Mouse (Mus musculus): ENCODE measurements around the gene Ddx49.

Gene Ddx49

GRCm38 (mm10) chr8:70317872-70318271 is 15.6 kb upstream of the Ddx49 start:
- DNase-seq (ENCODE audit: inconsistent age in 2 of 2, low spot score in 1 of 2), result no peak

- peak; percentile 50 to 70 for DNase-seq (ENCODE audit: inconsistent age in 2 of 2, low spot score in 1 of 2)
These were observed 14.5 kb upstream of the Ddx49 start for GRCm38 (mm10) chr8:70316511-70317504.

DNA sequence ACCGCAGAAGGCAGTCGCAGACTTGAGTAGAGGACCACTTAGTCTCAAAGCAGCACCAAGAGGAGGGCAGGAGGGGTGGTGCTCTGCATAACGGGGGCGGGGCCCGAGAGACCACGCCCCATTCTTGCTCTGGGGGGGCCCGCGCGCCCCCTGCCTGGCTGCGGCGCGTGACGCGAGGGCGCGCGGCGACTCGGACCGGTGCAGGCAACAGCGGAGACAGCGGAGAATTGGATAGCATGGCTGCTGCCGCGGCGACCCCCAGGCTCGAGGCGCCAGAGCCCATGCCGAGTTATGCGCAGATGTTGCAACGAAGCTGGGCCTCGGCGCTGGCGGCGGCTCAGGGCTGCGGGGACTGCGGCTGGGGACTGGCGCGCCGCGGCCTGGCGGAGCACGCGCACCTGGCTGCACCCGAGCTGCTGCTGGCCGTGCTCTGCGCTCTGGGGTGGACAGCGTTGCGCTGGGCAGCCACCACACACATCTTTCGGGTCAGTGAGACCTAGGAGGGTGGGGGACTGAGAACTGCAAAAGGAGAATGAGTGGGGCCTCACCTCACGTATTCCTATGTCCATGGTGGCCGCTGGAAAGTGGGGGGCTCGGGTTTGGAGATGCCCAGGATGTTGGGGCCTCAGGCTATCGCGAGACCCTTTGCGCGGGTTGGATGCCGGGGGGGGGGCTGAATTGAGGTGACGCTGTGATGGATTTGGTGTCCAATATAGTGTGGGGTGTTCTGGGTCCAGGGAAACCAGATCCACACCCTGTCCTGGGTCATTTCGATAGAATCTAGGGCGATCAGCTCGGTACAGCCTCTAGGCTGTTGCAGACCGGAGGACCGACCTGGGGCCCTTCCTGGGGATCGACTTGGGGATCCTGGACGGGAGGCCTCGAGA is 13.6 kb upstream of the Ddx49 start, which contains the start of gene Cers1:
Gene Cers1, plus strand, starts transcription at position 152 of the 887 bp plus-strand sequence.
- DNase-seq (ENCODE audit: inconsistent age in 2 of 2, low spot score in 1 of 2), result peak; percentile 74 to 88

- peak in 1 of 2 experiments; percentile 67 for DNase-seq (ENCODE audit: inconsistent age in 2 of 2, low spot score in 1 of 2)
These were observed 11.1 kb upstream of the Ddx49 start for GRCm38 (mm10) chr8:70313399-70313798.

DNA sequence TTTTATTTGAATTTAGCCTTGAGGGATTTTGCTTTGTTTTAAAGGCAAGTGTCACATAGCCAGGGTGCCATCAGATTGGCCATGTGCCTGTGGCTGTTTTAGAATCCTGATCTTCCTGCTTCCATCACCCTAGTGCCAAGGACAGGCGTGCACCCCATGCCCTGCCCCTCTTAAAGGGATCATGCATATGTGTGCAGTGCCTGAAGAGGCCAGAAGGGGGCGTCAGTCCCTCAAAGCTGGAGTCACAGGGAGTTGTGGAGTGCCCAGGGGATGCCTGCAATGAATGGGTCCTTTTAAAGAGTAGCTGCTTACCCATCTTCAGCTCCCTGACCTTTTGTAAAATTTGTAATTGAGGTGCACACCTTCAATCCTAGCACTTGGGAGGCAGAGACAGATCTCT is 7.0 kb upstream of the Ddx49 start:
- peak in 1 of 2 experiments; percentile 69 for DNase-seq (ENCODE audit: inconsistent age in 2 of 2, low spot score in 1 of 2)

GRCm38 (mm10) chr8:70302901-70303300 is 612 bp upstream of the Ddx49 start:
- no peak for DNase-seq (ENCODE audit: inconsistent age in 2 of 2, low spot score in 1 of 2)

GRCm38 (mm10) chr8:70300881-70301280 is 1.4 kb downstream of the Ddx49 start:
- no peak for DNase-seq (ENCODE audit: inconsistent age in 2 of 2, low spot score in 1 of 2)

DNA sequence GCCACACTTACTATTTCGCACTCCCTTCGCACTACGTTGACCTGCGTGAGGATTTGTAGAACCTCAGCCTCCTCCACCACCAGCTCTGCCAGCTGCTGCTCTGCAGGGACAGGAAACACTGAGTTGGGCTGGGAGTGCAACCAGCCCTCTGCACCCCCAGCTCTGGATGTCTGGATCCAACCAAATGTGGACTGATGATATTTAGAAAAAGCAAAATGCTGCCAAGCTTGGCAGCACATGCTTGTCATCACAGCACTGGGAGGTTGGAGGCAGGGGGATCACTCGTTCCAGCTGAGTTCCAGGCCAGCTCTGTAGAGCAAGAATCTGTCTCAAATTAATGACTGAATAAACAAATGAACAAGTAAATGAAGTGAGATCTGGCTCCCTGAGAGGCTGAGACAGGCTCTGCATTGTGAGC is 8.3 kb downstream of the Ddx49 start:
- DNase-seq (ENCODE audit: inconsistent age in 2 of 2, low spot score in 1 of 2), result no peak

DNA sequence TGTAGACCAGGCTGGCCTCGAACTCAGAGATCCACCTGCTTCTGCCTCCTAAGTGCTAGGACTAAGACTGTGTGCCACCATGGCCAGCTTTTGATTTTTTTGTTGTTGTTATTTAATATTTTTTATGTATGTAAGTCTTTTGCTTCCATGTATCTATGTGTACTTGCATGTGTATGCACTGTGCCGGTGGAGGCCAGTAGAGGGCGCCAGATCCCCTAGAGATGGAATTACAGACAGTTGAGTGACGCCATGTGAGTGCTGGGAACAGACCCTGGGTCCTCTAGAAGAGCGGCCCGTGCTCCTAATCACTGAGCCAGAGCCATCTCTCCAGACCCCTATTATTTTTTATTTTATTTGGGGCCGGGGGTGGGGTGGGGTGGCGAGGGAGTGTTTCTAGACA is 15.6 kb downstream of the Ddx49 start:
- DNase-seq (ENCODE audit: inconsistent age in 2 of 2, low spot score in 1 of 2), result no peak

- DNase-seq (ENCODE audit: inconsistent age in 2 of 2, low spot score in 1 of 2), result no peak
These were observed 17.0 kb downstream of the Ddx49 start for GRCm38 (mm10) chr8:70285304-70285703.

- DNase-seq (ENCODE audit: inconsistent age in 2 of 2, low spot score in 1 of 2), result no peak
These were observed 17.9 kb downstream of the Ddx49 start for GRCm38 (mm10) chr8:70284421-70284820.

- no peak for DNase-seq (ENCODE audit: inconsistent age in 2 of 2, low spot score in 1 of 2)
These were observed 18.9 kb downstream of the Ddx49 start for GRCm38 (mm10) chr8:70283136-70284077.

- DNase-seq (ENCODE audit: inconsistent age in 2 of 2, low spot score in 1 of 2), result peak; percentile 93 to 97
These were observed 19.6 kb downstream of the Ddx49 start, which contains the start of gene Homer3 for GRCm38 (mm10) chr8:70282603-70283135. Gene Homer3, plus strand, starts transcription at chr8:70282827.

DNA sequence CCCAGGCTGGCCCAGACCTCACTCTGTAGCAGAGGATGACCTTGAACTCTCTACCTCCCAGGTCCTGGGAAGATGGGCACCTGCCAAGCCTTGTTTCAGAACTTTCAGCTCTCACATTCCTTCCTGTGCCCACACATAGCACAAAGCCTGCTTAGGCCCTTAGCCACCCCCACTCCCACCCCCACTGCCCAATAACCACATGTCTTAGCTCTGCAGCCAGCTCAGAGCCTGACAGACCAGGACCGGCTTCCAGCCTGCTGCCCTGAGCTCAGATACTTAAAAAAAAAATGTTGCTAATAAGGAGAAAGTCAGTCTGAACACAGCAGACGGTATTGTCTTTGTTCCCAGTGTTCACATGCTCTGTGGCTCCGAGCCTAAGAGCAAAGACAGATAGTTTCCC is 21.3 kb downstream of the Ddx49 start:
- peak in 1 of 2 experiments; percentile 63 for DNase-seq (ENCODE audit: inconsistent age in 2 of 2, low spot score in 1 of 2)

- peak in 1 of 2 experiments; percentile 64 for DNase-seq (ENCODE audit: inconsistent age in 2 of 2, low spot score in 1 of 2)
These were observed 23.0 kb downstream of the Ddx49 start for GRCm38 (mm10) chr8:70279266-70279665.

- DNase-seq (ENCODE audit: inconsistent age in 2 of 2, low spot score in 1 of 2), result peak in 1 of 2 experiments; percentile 53
These were observed 24.1 kb downstream of the Ddx49 start for GRCm38 (mm10) chr8:70278175-70278574.

GRCm38 (mm10) chr8:70276476-70276875 is 25.8 kb downstream of the Ddx49 start:
- peak in 1 of 2 experiments; percentile 56 for DNase-seq (ENCODE audit: inconsistent age in 2 of 2, low spot score in 1 of 2)

GRCm38 (mm10) chr8:70274350-70274749 is 27.9 kb downstream of the Ddx49 start:
- DNase-seq (ENCODE audit: inconsistent age in 2 of 2, low spot score in 1 of 2), result no peak

- peak; percentile 78 to 88 for DNase-seq (ENCODE audit: inconsistent age in 2 of 2, low spot score in 1 of 2)
These were observed 29.3 kb downstream of the Ddx49 start for GRCm38 (mm10) chr8:70272949-70273348.

All from adrenal gland, adult (tissue).